Mouse (Mus musculus) left cerebral cortex, postnatal 10 days (tissue): ENCODE data around the gene Cycs. TPM values are rescaled to one million over a fixed set of nuclear protein-coding genes. Genes with fewer than 3 reads are reported as not detected.

ENCODE experiments used
- microRNA-seq: library from miRNA; unstranded; fragments of <30 nt; microRNA quantifications from one replicate; pipeline ENCODE4 v1.2.0, GENCODE M21; 2022
- total RNA-seq, 2 experiments: library from RNA; stranded (reverse); gene quantifications; 2 replicates each; pipeline ENCODE4 v1.2.3; 2021

The Cycs gene
- total RNA-seq, 2 experiments from 2014 or later, result 47.9 to 50.5 TPM

Small RNA genes lying within 50 kb of the gene (microRNA-seq; reads per million reads assigned to microRNA genes)
- gene Mir6371, result not detected

Other genes with a start within 250 kb of the Cycs start
- gene Osbpl3, start 110.3 kb downstream of the Cycs start, total RNA-seq, result 10 to 100 TPM; 26.8 to 27.9 TPM
- 1 to 10 TPM in 1 of 2 experiments, under 1 TPM in 1; 0.69 to 1.1 TPM for gene 4921507P07Rik, start 30.1 kb upstream of the Cycs start, total RNA-seq
- gene Npvf, start 87.9 kb upstream of the Cycs start, total RNA-seq, result under 1 TPM in 1 of 2 experiments, not detected in 1; 0.45 TPM